Mouse (Mus musculus) embryonic facial prominence, embryonic 10.5 days (tissue): ENCODE results near the gene Dpysl5. TPM values are rescaled to one million over a fixed set of nuclear protein-coding genes. Genes with fewer than 3 reads are reported as not detected.

Experiments used
- DNase-seq: peaks from one replicate; pipeline ENCODE4 v3.0.0-alpha.2; 2017; ENCODE audit warnings: low spot score
- H3K27ac ChIP-seq: fragments of 300-500 bp; sonication (generic); replicated peaks from 2 replicates; pipeline ENCODE4 v1.5.1; 2016; ENCODE audit warnings: mild to moderate bottlenecking
- H3K27me3 ChIP-seq: fragments of 300-500 bp; sonication (generic); replicated peaks from 2 replicates; pipeline ENCODE4 v1.6.1; 2016; ENCODE audit warnings: low read depth, mild to moderate bottlenecking; ENCODE audit not compliant: poor library complexity, severe bottlenecking
- H3K36me3 ChIP-seq: fragments of 300-500 bp; sonication (generic); replicated peaks from 2 replicates; pipeline ENCODE4 v1.6.1; 2016; ENCODE audit warnings: mild to moderate bottlenecking, moderate library complexity
- H3K4me1 ChIP-seq: fragments of 300-500 bp; sonication (generic); 2 replicates; pipeline ENCODE4 v1.6.1; 2016
- H3K4me3 ChIP-seq: fragments of 300-500 bp; sonication (generic); 2 replicates; pipeline ENCODE4 v1.5.1; 2016; ENCODE audit warnings: mild to moderate bottlenecking, moderate library complexity
- H3K9me3 ChIP-seq: fragments of 300-500 bp; sonication (generic); 2 replicates; pipeline ENCODE4 v1.6.1; 2016; ENCODE audit warnings: mild to moderate bottlenecking
- WGBS: fragments of 180-500 bp; shearing (Covaris S2); methylation state at CpG from one replicate; pipeline ENCODE4 v1.1.7; 2016; 5-methylcytosine and 5-hydroxymethylcytosine counted together
- polyA plus RNA-seq: library from polyadenylated mRNA; unstranded; fragments of >200 nt; fragmentation: Nextera tagmentation; extraction: Ambion mirVana; gene quantifications from 2 replicates; pipeline ENCODE4 v1.2.1, GENCODE M21; 2016

Dpysl5 gene
- polyA plus RNA-seq, 1 experiment from 2014 or later, result 32.8 TPM

DNA sequence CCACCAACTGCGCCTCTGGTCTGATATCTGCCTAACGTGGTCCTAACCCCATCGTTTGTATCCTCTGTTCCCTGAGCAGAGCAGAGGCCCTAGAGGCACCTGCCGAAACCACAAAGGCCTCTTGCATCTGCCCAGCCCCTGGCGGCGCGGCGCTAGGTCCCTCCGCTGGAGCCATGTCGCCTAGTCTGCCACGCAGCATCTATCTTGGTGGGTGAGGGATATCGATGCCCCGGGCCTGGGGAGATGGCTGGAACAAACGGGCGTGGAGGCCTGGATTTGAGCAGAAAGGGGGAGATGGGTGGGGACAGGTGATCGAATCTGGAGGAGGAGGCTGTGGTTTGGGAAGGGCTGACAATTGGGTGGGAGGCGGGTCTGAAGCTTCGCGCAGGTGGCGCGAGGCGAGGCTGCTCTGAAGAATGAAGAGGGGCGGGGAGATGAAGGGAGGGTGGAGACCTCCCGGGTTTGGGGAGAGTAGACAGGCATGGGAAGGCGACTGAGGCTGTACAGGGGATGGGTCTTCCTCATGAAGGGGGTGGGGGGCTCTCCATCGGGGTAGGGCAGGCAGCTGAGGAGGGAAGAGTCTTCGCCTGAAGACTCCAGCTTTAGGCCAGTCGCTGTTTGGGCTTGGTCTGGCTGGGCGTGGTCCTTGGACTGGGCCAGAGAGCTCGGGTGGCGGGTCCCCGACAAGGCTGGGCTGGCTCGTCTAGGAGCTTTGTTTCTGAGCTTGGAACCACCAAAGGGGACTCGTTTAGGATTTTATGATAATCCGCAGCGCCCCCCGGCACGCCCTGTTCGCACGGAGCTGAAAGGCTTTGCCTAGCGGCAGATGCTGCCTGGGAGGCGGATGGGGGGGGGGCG, 1.3 kb downstream of the Dpysl5 start:
- H3K36me3 ChIP-seq, result no peaks in the 10 kb centered on the region
- peak; percentile 62 for DNase-seq
- peaks cover 42% of the 10 kb centered on the region for H3K4me1 ChIP-seq
- H3K27ac ChIP-seq, result peak overlapping the region; percentile 86
- H3K4me3 ChIP-seq, result peak overlapping the region; percentile 66
- H3K27me3 ChIP-seq, result peaks cover 84% of the 10 kb centered on the region
- H3K9me3 ChIP-seq, result no peaks in the 10 kb centered on the region
- WGBS, result under 1% methylated on average over 43 of the region's 43 CpGs

DNA sequence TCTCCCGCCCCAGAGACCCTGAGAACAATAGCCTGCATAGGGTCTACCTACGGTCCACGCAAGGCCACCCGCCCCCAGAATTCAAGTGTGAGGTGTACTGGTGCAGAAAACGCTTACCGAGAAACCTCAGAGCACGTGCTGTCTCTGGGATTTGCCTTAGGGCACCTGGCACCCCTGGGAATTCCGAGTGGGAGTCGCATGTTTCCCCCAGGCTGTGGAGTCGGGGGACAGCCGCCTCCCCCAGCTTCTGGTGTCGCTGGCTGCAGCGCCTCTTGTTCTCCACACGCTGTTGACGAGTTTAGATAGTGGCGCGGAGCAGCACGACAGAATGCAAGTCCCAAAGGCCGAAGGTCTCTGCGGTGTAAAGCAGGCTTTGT, 1.9 kb downstream of the Dpysl5 start:
- H3K4me3 ChIP-seq, result peak overlapping the region; percentile 66
- WGBS, result under 1% methylated on average over 20 of the region's 20 CpGs
- peak; percentile 52 for DNase-seq
- peaks cover 80% of the 10 kb centered on the region for H3K27me3 ChIP-seq
- H3K9me3 ChIP-seq, result no peaks in the 10 kb centered on the region
- peak overlapping the region; percentile 86 for H3K27ac ChIP-seq
- H3K4me1 ChIP-seq, result peaks cover 45% of the 10 kb centered on the region
- H3K36me3 ChIP-seq, result no peaks in the 10 kb centered on the region

DNA sequence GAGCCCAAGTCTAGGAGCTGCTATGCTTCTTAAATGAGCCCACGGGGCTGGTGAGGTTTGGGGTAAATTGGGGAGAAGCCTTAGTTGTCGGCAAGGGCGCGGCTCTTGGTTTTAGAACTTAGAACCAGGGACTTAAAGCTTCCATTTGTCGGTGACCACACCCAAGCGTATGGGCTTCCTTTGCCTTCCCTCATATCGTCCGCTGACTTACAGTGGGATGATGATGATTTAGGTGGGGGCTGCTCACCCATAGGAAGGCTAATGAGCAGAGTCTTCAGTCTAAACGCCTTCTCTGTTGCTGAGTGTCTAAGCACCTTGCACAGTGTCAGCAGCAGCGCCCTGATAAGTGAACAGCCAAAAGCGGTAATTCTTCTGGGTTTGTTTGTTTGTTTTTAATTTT, 2.3 kb downstream of the Dpysl5 start:
- H3K27ac ChIP-seq, result peak overlapping the region; percentile 86
- DNase-seq, result no peak
- H3K4me3 ChIP-seq, result peak overlapping the region; percentile 66
- H3K36me3 ChIP-seq, result no peaks in the 10 kb centered on the region
- no peaks in the 10 kb centered on the region for H3K9me3 ChIP-seq
- H3K27me3 ChIP-seq, result peaks cover 76% of the 10 kb centered on the region
- peaks cover 44% of the 10 kb centered on the region for H3K4me1 ChIP-seq
- 25% methylated on average over 11 of the region's 11 CpGs for WGBS

DNA sequence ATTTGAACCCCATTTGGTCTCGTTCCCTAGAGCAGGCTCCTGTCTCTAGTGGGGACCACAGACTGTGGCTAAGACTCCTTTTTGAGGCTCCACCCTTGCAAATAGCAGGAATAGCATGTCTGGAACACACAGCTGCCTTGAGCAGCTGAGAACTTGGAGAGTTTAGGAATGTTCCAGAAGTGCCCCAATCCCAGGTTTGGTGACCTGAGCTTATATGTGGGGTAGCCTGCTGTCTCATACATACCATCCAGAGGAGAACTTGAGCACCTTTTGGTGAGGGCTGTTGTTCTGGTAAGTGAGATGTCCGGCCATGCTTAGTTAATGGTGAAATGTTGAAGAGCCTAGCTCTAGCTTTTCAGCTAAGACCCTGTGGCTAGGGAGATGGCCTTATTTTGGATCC, 4.9 kb downstream of the Dpysl5 start:
- Histone ChIP-seq H3K27ac (no peak overlapping the region), H3K4me1 (peaks cover 35% of the 10 kb centered on the region), H3K9me3 (no peaks in the 10 kb centered on the region), H3K36me3 (peaks cover 10% of the 10 kb centered on the region; the same call in 1 of the 2 replicates), H3K27me3 (peaks cover 50% of the 10 kb centered on the region), H3K4me3 (no peak overlapping the region)
- 91% methylated on average over 2 of the region's 2 CpGs for WGBS
- no peak for DNase-seq

DNA sequence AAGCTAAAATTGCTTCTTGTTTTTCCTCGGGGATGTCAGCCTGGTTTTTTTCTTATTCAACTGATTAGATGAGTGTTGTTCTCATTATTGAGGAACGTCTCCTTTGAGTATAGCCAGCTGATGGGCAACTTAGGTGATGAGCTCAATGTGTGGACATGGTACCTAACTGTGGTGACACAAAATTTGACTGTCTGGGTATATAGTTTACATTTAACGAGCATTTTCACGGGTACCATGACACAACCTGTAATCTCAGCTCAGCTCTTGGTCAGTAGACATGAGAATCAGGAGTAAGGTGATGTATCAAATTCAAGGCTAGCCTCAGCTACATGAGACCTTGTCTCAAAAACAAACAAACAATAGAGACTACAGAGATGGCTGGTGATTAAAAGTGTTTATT, 6.1 kb downstream of the Dpysl5 start:
- peaks cover 23% of the 10 kb centered on the region for H3K4me1 ChIP-seq
- H3K36me3 ChIP-seq, result peaks cover 18% of the 10 kb centered on the region
- peaks cover 39% of the 10 kb centered on the region for H3K27me3 ChIP-seq
- 87% methylated on average over 4 of the region's 4 CpGs for WGBS
- DNase-seq, result no peak
- no peak overlapping the region for H3K27ac ChIP-seq
- H3K4me3 ChIP-seq, result no peak overlapping the region
- H3K9me3 ChIP-seq, result no peaks in the 10 kb centered on the region

DNA sequence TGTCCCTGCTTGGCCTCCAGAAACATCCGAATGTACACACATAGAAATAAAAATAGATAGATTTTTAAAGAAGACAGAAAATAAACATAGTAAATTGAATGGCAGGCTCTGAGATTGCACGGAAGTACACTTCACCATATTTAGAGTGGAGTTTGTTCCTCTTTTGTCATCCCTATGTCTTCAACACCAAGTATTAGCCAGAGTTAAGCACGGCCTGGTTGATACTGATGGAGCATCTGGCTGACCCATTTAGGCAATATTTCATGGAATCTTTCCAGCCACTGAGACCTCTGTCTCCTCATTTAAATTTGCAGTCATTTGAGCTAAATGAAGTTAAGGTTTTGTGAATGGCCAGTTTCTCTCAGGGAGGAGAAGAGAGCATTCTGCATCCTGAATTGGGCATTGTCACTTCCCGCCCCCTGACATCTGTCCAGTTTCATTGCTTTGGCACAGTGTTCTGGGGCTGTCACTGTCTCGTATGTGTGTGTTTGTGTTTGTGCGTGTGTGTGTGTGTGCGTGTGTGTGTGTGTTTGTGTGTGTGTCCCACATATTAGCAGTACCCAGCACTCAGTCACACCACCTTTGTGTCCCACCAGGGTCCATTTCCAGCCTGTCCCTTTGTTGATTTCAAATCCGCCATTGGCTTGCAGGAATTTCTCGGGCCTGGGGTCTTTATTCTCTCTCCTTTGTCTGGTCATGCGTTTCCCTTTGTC, 6.8 kb downstream of the Dpysl5 start:
- 65% methylated on average over 10 of the region's 10 CpGs for WGBS
- Histone ChIP-seq H3K9me3 (no peaks in the 10 kb centered on the region), H3K27ac (peak overlapping the region; percentile 62), H3K36me3 (peaks cover 23% of the 10 kb centered on the region), H3K4me1 (peaks cover 17% of the 10 kb centered on the region), H3K4me3 (peak overlapping the region; percentile 18; the same call in 1 of the 2 replicates), H3K27me3 (peaks cover 32% of the 10 kb centered on the region)
- DNase-seq, result peak; percentile 6

DNA sequence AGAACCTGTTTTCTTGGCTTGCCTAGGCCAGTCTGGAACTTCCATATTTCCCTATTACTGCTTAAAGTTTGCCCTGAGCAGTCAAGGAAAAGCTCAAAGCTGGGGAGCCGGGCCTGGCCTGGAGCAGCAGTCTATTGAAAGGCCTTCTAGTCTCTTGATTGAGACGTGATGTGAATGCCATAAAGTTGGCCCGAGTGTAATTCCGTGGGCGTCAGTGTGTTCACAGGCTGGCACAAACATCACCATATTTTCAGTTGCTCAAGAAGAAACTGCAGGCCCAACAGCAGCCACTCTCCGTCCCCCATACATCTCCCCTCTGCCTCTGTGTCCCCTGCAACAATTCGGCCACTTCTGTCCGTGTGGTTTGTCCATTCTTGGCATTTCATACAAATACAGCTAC, 10.6 kb downstream of the Dpysl5 start:
- peaks cover 10% of the 10 kb centered on the region; the same call in 1 of the 2 replicates for H3K4me1 ChIP-seq
- no peaks in the 10 kb centered on the region for H3K27me3 ChIP-seq
- WGBS, result 93% methylated on average over 8 of the region's 8 CpGs
- H3K27ac ChIP-seq, result no peak overlapping the region
- DNase-seq, result no peak
- H3K9me3 ChIP-seq, result no peaks in the 10 kb centered on the region
- H3K4me3 ChIP-seq, result no peak overlapping the region
- H3K36me3 ChIP-seq, result peaks cover 35% of the 10 kb centered on the region

DNA sequence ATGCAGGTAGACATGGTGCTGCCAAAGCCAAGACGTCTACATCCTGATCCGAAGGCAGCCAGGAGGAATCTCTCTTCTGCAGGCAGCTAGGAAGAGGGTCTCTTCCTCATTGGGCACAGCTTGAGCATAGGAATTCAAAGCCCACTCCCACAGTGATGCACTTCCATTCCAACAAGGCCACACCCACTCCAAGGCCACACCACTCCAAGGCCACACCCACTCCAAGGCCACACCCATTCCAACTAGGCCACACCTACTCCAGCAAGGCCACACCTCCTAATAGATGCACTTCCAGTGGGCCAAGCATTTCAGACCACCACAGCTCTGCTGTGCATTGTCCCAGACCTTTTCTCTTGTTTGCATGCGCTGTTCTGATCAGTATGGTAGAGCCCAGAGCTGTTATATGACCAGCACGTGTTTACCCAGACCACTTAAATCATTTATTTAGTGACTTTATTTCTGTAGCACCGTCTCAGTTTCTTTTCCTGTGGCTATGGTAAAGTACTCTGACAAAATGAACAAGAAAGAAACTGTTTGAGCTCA, 14.9 kb downstream of the Dpysl5 start:
- no peak for DNase-seq
- Histone ChIP-seq H3K36me3 (peaks cover 26% of the 10 kb centered on the region), H3K27ac (no peak overlapping the region), H3K27me3 (no peaks in the 10 kb centered on the region), H3K4me3 (no peak overlapping the region), H3K4me1 (peaks cover 3% of the 10 kb centered on the region; the same call in 1 of the 2 replicates), H3K9me3 (no peaks in the 10 kb centered on the region)
- WGBS, result 92% methylated on average over 5 of the region's 5 CpGs

DNA sequence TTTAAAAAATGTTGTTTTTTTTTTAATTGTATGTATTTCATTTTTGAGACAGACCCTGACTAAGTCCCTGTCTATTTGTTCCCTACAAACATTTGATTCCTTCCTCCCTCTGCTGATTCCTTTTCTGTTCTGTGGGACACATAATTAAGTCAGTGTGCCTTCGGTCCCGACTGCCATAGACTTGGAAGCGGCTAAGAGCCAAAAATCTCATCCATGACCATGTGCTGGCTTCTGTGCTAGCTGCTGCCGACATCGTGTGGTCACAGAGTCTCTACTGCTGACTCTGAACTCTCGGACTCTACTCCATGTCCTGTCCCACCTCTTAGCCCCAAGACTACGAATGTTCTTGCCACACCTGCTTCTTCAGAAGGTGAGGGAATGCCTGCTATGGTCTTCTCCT, 21.1 kb downstream of the Dpysl5 start:
- 89% methylated on average over 7 of the region's 7 CpGs for WGBS
- Histone ChIP-seq H3K4me1 (peaks cover 31% of the 10 kb centered on the region), H3K36me3 (peaks cover 6% of the 10 kb centered on the region; the same call in 1 of the 2 replicates), H3K4me3 (no peak overlapping the region), H3K27me3 (no peaks in the 10 kb centered on the region; the same call in 1 of the 2 replicates), H3K9me3 (no peaks in the 10 kb centered on the region), H3K27ac (no peak overlapping the region)
- no peak for DNase-seq

DNA sequence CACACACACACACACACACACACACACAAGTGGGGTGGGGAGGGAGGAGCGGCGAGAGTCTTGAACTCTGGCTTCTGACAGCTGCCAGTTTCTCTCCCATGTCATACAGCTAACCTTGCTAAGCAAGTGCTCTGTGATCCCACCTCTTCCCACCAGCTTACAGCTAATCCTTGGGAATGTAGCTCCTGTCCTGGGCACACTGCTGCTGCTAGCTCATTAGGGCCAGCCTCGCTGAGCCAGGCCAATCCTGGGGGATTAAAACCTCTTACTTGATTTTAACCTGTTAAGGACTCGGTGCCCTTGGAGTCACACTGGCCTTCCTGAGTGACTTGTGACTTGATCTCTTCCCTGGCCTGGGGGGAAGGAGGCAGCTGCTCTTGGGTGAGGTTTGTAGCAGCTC, 23.3 kb downstream of the Dpysl5 start:
- no peak overlapping the region for H3K4me3 ChIP-seq
- H3K27me3 ChIP-seq, result no peaks in the 10 kb centered on the region; the same call in 1 of the 2 replicates
- DNase-seq, result peak; percentile 27
- WGBS, result 30% methylated on average over 4 of the region's 4 CpGs
- peaks cover 6% of the 10 kb centered on the region; the same call in 1 of the 2 replicates for H3K36me3 ChIP-seq
- no peaks in the 10 kb centered on the region for H3K9me3 ChIP-seq
- H3K4me1 ChIP-seq, result peaks cover 53% of the 10 kb centered on the region
- no peak overlapping the region for H3K27ac ChIP-seq

DNA sequence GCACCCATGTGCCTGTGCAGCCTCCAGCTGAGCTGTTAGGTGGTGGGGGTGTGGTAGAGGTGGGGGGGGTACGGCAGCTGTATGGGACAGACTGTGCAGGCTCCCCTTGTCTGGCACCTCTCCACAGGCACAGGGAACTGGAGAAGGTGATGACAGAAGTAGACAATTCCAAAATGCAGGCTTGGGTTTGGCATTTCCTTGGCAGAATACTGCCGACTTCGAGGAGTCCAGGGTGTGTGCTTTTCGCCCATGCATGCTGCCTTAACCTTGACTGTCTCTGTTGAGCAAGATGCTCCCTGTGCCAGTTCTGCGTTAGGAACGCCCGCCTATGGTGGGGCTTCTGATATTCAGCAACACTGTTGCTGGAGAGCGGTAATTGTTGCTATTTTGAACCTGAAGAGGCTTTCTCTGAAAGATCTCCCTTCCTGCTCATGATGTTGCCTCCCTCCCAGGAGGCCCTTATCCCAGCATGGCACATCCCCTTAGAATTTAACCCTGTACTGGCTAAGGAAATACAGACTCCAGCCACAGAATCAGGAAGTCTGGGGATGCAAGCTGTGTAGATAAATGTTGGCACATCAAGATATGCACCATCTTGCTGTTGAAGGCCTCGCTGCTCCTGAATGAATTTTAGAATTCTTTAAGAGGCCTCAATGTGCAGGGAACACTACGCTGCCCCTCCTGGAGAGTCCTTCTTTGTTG, 26.9 kb downstream of the Dpysl5 start:
- no peaks in the 10 kb centered on the region for H3K9me3 ChIP-seq
- H3K27me3 ChIP-seq, result no peaks in the 10 kb centered on the region; the same call in 1 of the 2 replicates
- H3K4me1 ChIP-seq, result peaks cover 47% of the 10 kb centered on the region
- H3K27ac ChIP-seq, result no peak overlapping the region
- DNase-seq, result no peak
- WGBS, result 56% methylated on average over 10 of the region's 10 CpGs
- no peak overlapping the region for H3K4me3 ChIP-seq
- H3K36me3 ChIP-seq, result peaks cover 3% of the 10 kb centered on the region; the same call in 1 of the 2 replicates

DNA sequence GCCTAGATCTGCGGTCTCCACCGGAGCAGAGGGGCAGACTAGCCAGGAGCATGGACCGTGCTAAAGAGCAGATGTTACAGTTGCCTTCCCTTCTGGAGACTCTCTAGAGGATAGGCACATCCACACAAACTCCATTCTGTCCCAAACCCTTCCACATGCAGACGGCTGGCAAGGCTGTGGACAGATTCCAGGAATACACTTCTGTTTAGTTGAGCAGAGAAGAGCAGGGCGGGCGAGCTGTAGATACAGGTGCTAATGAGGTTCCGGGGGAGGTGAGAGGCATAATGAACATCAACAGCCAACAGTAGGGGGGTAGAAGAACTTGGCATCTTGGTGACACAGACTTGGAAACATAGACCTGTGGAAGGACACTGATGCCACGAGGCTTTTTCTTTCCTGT, 28.2 kb downstream of the Dpysl5 start:
- Histone ChIP-seq H3K4me1 (peaks cover 38% of the 10 kb centered on the region), H3K27me3 (no peaks in the 10 kb centered on the region; the same call in 1 of the 2 replicates), H3K9me3 (no peaks in the 10 kb centered on the region), H3K36me3 (peaks cover 3% of the 10 kb centered on the region; the same call in 1 of the 2 replicates), H3K4me3 (no peak overlapping the region), H3K27ac (no peak overlapping the region)
- WGBS, result 78% methylated on average over 8 of the region's 8 CpGs
- no peak for DNase-seq
